Mouse (Mus musculus) liver, embryonic 14.5 days (tissue): Measurements from ENCODE around the gene Psmd9.

Experiments
- CTCF ChIP-seq: IDR thresholded peaks from 2 replicates; pipeline ENCODE4 v1.5.1; 2016; ENCODE audit warnings: antibody characterized with exemption, low read depth, control low read depth
- EP300 ChIP-seq: IDR thresholded peaks from 2 replicates; pipeline ENCODE4 v1.6.1; 2016; ENCODE audit warnings: antibody characterized with exemption, low read depth

DNA sequence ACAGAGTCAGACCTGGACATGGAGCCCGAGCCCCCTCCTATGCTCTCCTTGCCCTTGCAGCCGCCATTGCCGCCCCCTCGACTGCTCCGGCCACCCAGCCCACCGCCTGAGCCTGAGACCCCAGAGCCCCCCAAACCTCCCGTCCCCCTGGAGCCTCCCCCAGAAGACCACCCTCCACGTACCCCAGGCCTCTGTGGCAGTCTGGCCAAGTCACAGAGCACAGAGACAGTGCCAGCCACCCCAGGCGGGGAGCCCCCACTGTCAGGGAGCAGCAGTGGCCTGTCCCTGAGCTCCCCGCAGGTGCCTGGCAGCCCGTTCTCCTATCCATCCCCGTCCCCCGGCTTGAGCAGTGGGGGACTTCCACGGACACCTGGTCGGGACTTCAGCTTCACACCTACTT lies 9.3 kb upstream of the Psmd9 start:
- TF ChIP-seq CTCF, result no peak
- TF ChIP-seq EP300, result no peak
